Mouse (Mus musculus): ENCODE data around the gene Tada2a.

DNA sequence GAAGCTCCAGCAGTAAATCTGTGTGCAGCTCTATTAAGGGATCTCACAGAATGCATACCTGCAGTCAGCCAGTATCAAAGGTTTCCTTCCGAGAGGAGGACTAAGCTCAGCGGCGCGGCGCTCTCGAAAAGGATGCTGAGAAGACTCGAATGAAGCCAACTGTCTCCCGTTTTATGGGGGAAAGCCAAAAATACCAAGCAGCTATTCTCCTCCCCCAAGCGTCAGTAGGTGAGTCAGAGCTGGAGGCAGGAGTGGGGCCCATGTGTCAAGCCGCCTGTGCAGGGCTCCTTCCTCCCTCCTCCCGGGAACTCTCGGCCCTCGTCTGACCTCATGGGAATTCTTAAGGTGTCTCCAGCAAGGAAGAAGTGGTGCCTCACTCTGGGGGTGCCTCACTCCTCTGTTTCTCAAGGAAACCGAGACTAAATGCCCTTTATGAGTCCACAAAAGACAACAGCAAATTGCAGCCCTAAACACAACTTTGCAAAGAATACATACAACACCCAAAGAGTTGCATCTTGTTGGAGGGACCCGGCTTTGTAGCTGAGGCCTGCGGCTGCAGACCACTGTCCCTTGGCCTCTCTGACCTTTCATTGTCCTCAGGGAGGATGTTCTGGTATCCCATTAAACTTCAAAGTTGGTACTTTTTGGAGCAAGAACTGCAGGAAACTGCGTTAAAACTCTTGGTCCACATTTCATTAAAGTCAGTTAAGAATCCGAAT is 62.3 kb downstream of the Tada2a start:
- no peak for TF ChIP-seq CTCF (IDR thresholded peaks at IDR 0.05; ENCODE audit: borderline replicate concordance, insufficient read depth, low read depth, low read length)
- TF ChIP-seq POLR2A (IDR thresholded peaks at IDR 0.05; ENCODE audit: borderline replicate concordance, insufficient read depth, low read length) = peak; percentile 58; the same call in 1 of the 2 replicates

Data from cerebellum, adult 2 months (tissue).